10 mouse cellular contexts compared by ENCODE assay signal in genomic region chr1:184869939-184870565, GRCm38 (mm10). TPM values are rescaled to one million over a fixed set of nuclear protein-coding genes. Genes with fewer than 3 reads are reported as not detected.
DNase-seq lines count a peak whose midpoint lies in the region; ATAC-seq lines count a peak whose summit lies in the region.
"Had no signal": no experiment of that assay in that cellular context is flagged by ENCODE, and none has a peak within 500 bp of the region (broad histone marks: within the 10 kb centered on the region; RNA-seq: fewer than 3 reads in every experiment).

No protein-coding gene starts in this region.

- H3K9me3 ChIP-seq in kidney, embryonic 14.5 days (ENCODE audit: control insufficient read depth, low read length) = no peaks in the 10 kb centered on the region
- H3K9me3 ChIP-seq: limb, embryonic 12.5 days had no signal

- no peak overlapping the region for H3K27ac ChIP-seq in kidney, embryonic 14.5 days (ENCODE audit: low read depth, low read length)
- H3K27ac ChIP-seq: limb, embryonic 12.5 days had no signal

- no peaks in the 10 kb centered on the region for H3K36me3 ChIP-seq in kidney, embryonic 14.5 days (ENCODE audit: control insufficient read depth, insufficient read depth, low read length)
- H3K36me3 ChIP-seq: limb, embryonic 12.5 days had no signal

- H3K27me3 ChIP-seq in kidney, embryonic 14.5 days (ENCODE audit: control insufficient read depth, insufficient read depth, low read length) = no peaks in the 10 kb centered on the region

- no peak overlapping the region for H3K9ac ChIP-seq in kidney, embryonic 14.5 days (ENCODE audit: low read depth, low read length)
- H3K9ac ChIP-seq: limb, embryonic 12.5 days had no signal

- DNase-seq in kidney, adult 11 months = peak; percentile 87
- DNase-seq in adrenal gland, postnatal 14 days = peak; percentile 81
- DNase-seq in kidney, adult 18-20 months = peak; percentile 87
- DNase-seq in lung, postnatal 14 days = peak; percentile 79
- no peak for DNase-seq in T-cell, adult 2 months (ENCODE audit: low spot score)
- DNase-seq in urinary bladder, postnatal 25 days (ENCODE audit: low spot score) = no peak
- DNase-seq: cerebellum, adult 2 months had no signal

- no peak overlapping the region for H3K4me3 ChIP-seq in kidney, embryonic 14.5 days (ENCODE audit: low read length)
- H3K4me3 ChIP-seq: limb, embryonic 12.5 days had no signal

- no peak for ATAC-seq in kidney, embryonic 14.5 days (ENCODE audit: low FRiP score, low TSS enrichment)
- ATAC-seq in megakaryocyte, adult 5-6 weeks (ENCODE audit: poor library complexity, severe bottlenecking) = no peak

- H3K4me2 ChIP-seq in kidney, embryonic 14.5 days (replicated peaks; ENCODE audit: low read depth, low read length) = no peak overlapping the region
- H3K4me2 ChIP-seq: limb, embryonic 12.5 days had no signal

- H3K4me1 ChIP-seq in kidney, embryonic 14.5 days (ENCODE audit: control insufficient read depth, insufficient read depth, low read length) = no peaks in the 10 kb centered on the region

- 76% methylated on average over 4 of the region's 4 CpGs for WGBS in kidney, embryonic 14.5 days

RNA-seq across cellular contexts. Expression of gene C130074G19Rik, which starts 13.0 kb away (rescaled TPM):
- 2.2 and 2.3 TPM in 2 replicates for polyA plus RNA-seq in kidney, embryonic 14.5 days (2014; fragmentation: Nextera tagmentation; extraction: Ambion mirVana)
- 31.6 and 32.6 TPM in 2 replicates for total RNA-seq in adrenal gland, postnatal 14 days (2021)
- not detected in 2 replicates for total RNA-seq in megakaryocyte, adult 5-6 weeks (2015)
- total RNA-seq in megakaryocyte, adult 5-6 weeks (2017) = not detected in 2 replicates

RNA-seq across cellular contexts. Expression of gene Marc2, which starts 23.8 kb away (rescaled TPM):
- 177 and 178 TPM in 2 replicates for polyA plus RNA-seq in kidney, embryonic 14.5 days (2014; fragmentation: Nextera tagmentation; extraction: Ambion mirVana)
- total RNA-seq in adrenal gland, postnatal 14 days (2021) = 269 and 327 TPM in 2 replicates
- 141 and 187 TPM in 2 replicates for total RNA-seq in megakaryocyte, adult 5-6 weeks (2015)
- 52.3 and 73.3 TPM in 2 replicates for total RNA-seq in megakaryocyte, adult 5-6 weeks (2017)

RNA-seq across cellular contexts. Expression of gene Marc1, which starts 58.9 kb away (rescaled TPM):
- polyA plus RNA-seq in kidney, embryonic 14.5 days (2014; fragmentation: Nextera tagmentation; extraction: Ambion mirVana) = 0.28 and 0.41 TPM in 2 replicates
- 1.5 and 30.7 TPM in 2 replicates for total RNA-seq in adrenal gland, postnatal 14 days (2021)
- 0.62 TPM in 1 of 2 replicates, not detected in the other for total RNA-seq in megakaryocyte, adult 5-6 weeks (2015)
- 0.37 TPM in 1 of 2 replicates, not detected in the other for total RNA-seq in megakaryocyte, adult 5-6 weeks (2017)
- polyA plus RNA-seq: cerebellum, adult 2 months; limb, embryonic 12.5 days had no signal

Comparison
In these comparisons a context has a peak if more than half of its experiments do, and no peak if none do; other contexts are left out.
1. DNase-seq: peak in kidney, adult 11 months (single experiment), adrenal gland, postnatal 14 days (single experiment), kidney, adult 18-20 months (single experiment) and lung, postnatal 14 days (single experiment); none in T-cell, adult 2 months (single experiment) and urinary bladder, postnatal 25 days (single experiment).
2. RNA of gene C130074G19Rik, which starts 13.0 kb away (total RNA-seq): 31.6 to 32.6 TPM in adrenal gland, postnatal 14 days; not detected in megakaryocyte, adult 5-6 weeks; every median in the first group is over 10 times any median in the second.